Mouse (Mus musculus): Measurements from ENCODE around the gene Dynlrb1. TPM values are rescaled to one million over a fixed set of nuclear protein-coding genes. Genes with fewer than 3 reads are reported as not detected.

Dynlrb1 gene
- total RNA-seq, 2 experiments from 2014 or later: 212 to 243 TPM

- ATAC-seq (replicated peaks; ENCODE audit: low FRiP score, low TSS enrichment, poor library complexity, severe bottlenecking): no peak
Measured at GRCm38 (mm10) chr2:155278361-155278760, 42.0 kb downstream of the Dynlrb1 start.

- ATAC-seq (replicated peaks; ENCODE audit: low FRiP score, low TSS enrichment, poor library complexity, severe bottlenecking): no peak
Measured at GRCm38 (mm10) chr2:155279163-155279562, 42.8 kb downstream of the Dynlrb1 start.

- ATAC-seq (replicated peaks; ENCODE audit: low FRiP score, low TSS enrichment, poor library complexity, severe bottlenecking): no peak
Measured at GRCm38 (mm10) chr2:155280116-155280515, 43.8 kb downstream of the Dynlrb1 start.

GRCm38 (mm10) chr2:155283793-155284192 lies 47.5 kb downstream of the Dynlrb1 start:
- ATAC-seq (replicated peaks; ENCODE audit: low FRiP score, low TSS enrichment, poor library complexity, severe bottlenecking): no peak

GRCm38 (mm10) chr2:155284647-155285046 lies 48.3 kb downstream of the Dynlrb1 start:
- no peak for ATAC-seq (replicated peaks; ENCODE audit: low FRiP score, low TSS enrichment, poor library complexity, severe bottlenecking)

GRCm38 (mm10) chr2:155285744-155286143 lies 49.4 kb downstream of the Dynlrb1 start:
- no peak for ATAC-seq (replicated peaks; ENCODE audit: low FRiP score, low TSS enrichment, poor library complexity, severe bottlenecking)

- no peak for ATAC-seq (replicated peaks; ENCODE audit: low FRiP score, low TSS enrichment, poor library complexity, severe bottlenecking)
Measured at GRCm38 (mm10) chr2:155287456-155288250, 51.3 kb downstream of the Dynlrb1 start.

GRCm38 (mm10) chr2:155290066-155290465 lies 53.7 kb downstream of the Dynlrb1 start:
- ATAC-seq (replicated peaks; ENCODE audit: low FRiP score, low TSS enrichment, poor library complexity, severe bottlenecking): no peak

GRCm38 (mm10) chr2:155293382-155293781 lies 57.0 kb downstream of the Dynlrb1 start:
- ATAC-seq (replicated peaks; ENCODE audit: low FRiP score, low TSS enrichment, poor library complexity, severe bottlenecking): no peak

GRCm38 (mm10) chr2:155293946-155294345 lies 57.6 kb downstream of the Dynlrb1 start:
- ATAC-seq (replicated peaks; ENCODE audit: low FRiP score, low TSS enrichment, poor library complexity, severe bottlenecking): no peak

GRCm38 (mm10) chr2:155295453-155295852 lies 59.1 kb downstream of the Dynlrb1 start:
- ATAC-seq (replicated peaks; ENCODE audit: low FRiP score, low TSS enrichment, poor library complexity, severe bottlenecking): no peak

- ATAC-seq (replicated peaks; ENCODE audit: low FRiP score, low TSS enrichment, poor library complexity, severe bottlenecking): no peak
Measured at GRCm38 (mm10) chr2:155299563-155299962, 63.2 kb downstream of the Dynlrb1 start.

Other genes with a start within 250 kb of the Dynlrb1 start
- gene Gm14226, start 218.3 kb upstream of the Dynlrb1 start, total RNA-seq (2014; fragmentation: Nextera tagmentation): not detected in 2 replicates
- not detected in 2 replicates for gene Gm14226, start 218.3 kb upstream of the Dynlrb1 start, total RNA-seq (2017)
- 190 and 191 TPM in 2 replicates for gene Ahcy, start 162.0 kb upstream of the Dynlrb1 start, total RNA-seq (2014; fragmentation: Nextera tagmentation)
- 97.0 and 141 TPM in 2 replicates for gene Ahcy, start 162.0 kb upstream of the Dynlrb1 start, total RNA-seq (2017)
- gene Itch, start 103.0 kb upstream of the Dynlrb1 start, total RNA-seq (2014; fragmentation: Nextera tagmentation): 30.4 and 39.4 TPM in 2 replicates
- gene Itch, start 103.0 kb upstream of the Dynlrb1 start, total RNA-seq (2017): 41.1 and 47.2 TPM in 2 replicates
- gene Map1lc3a, start 39.8 kb downstream of the Dynlrb1 start, total RNA-seq (2014; fragmentation: Nextera tagmentation): 4.4 and 5.2 TPM in 2 replicates
- 2.7 TPM in 1 of 2 replicates, not detected in the other for gene Map1lc3a, start 39.8 kb downstream of the Dynlrb1 start, total RNA-seq (2017)
- gene Pigu, start 120.9 kb downstream of the Dynlrb1 start, total RNA-seq (2014; fragmentation: Nextera tagmentation): 50.9 and 66.4 TPM in 2 replicates
- gene Pigu, start 120.9 kb downstream of the Dynlrb1 start, total RNA-seq (2017): 36.8 and 63.2 TPM in 2 replicates
- 1.9 and 2.8 TPM in 2 replicates for gene Trp53inp2, start 144.5 kb downstream of the Dynlrb1 start, total RNA-seq (2014; fragmentation: Nextera tagmentation)
- 3.7 and 4.7 TPM in 2 replicates for gene Trp53inp2, start 144.5 kb downstream of the Dynlrb1 start, total RNA-seq (2017)
- gene Ncoa6, start 237.4 kb downstream of the Dynlrb1 start, total RNA-seq (2014; fragmentation: Nextera tagmentation): 65.7 and 78.0 TPM in 2 replicates
- 8.4 and 17.9 TPM in 2 replicates for gene Ncoa6, start 237.4 kb downstream of the Dynlrb1 start, total RNA-seq (2017)